Mouse (Mus musculus): Measurements from ENCODE around the gene Hdac10. TPM values are rescaled to one million over a fixed set of nuclear protein-coding genes. Genes with fewer than 3 reads are reported as not detected.

Gene Hdac10
- polyA plus RNA-seq, 1 experiment from 2014 or later, result 13.0 TPM

DNA sequence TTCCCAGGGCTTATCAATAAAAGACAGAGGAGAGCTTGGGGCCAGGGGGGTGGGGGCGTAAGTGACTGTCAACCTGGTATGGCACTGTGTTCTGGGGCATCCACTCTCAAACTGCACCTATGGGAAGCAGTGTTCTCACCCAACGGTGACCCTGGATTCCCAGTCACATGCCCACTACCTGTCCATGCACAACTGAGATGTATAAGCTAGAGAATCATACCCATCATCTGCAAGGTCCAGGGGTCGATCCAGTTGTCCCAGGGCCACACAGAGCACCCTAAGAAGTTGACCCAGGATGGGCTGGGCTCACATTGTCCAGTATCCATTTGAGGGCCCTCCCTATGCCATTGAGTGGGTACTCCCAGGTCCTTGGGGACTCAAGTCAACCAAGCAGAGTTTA, 4.2 kb downstream of the Hdac10 start:
- H3K9ac ChIP-seq (ENCODE audit: low read length), result no peak overlapping the region
- DNase-seq (ENCODE audit: low spot score), result no peak

DNA sequence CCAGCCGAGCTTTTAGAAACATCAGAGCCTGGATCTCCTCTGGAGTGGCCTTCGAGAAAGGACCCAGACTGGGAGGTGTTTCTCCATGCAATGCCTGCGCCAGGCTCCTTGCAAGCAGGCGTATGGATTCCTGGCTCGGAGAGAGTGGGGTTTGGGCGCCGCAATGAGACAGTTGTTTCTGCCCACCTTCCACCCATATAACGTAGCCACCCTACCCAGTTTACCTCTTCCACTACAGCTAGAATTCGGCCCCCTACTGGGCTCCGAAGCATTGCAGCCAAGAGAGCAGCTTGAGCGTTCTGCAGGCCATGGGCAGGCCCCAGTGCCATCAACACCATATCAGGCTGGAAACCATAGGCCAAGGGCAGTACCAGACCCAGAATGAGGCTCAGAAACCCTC, 4.9 kb downstream of the Hdac10 start:
- peak; percentile 57 for DNase-seq (ENCODE audit: low spot score)
- H3K4me1 ChIP-seq (ENCODE audit: control insufficient read depth, insufficient read depth, low read length), result peaks cover 35% of the 10 kb centered on the region
- ATAC-seq (ENCODE audit: insufficient read depth, low FRiP score, low TSS enrichment), result 0 out of 2 replicates have a peak, but pooled peaks have one; percentile 2

More for the DNA sequence above, 4.2 kb downstream of the Hdac10 start:
- H3K27ac ChIP-seq (ENCODE audit: low read depth, low read length), result no peak overlapping the region
- no peaks in the 10 kb centered on the region for H3K27me3 ChIP-seq (ENCODE audit: control insufficient read depth, insufficient read depth, low read length)
- ATAC-seq (ENCODE audit: insufficient read depth, low FRiP score, low TSS enrichment), result no peak
- no peak overlapping the region for H3K4me2 ChIP-seq (ENCODE audit: low read depth)
- H3K36me3 ChIP-seq (ENCODE audit: control insufficient read depth, insufficient read depth, low read length), result no peaks in the 10 kb centered on the region
- peaks cover 35% of the 10 kb centered on the region for H3K4me1 ChIP-seq (ENCODE audit: control insufficient read depth, insufficient read depth, low read length)
- H3K4me3 ChIP-seq (ENCODE audit: low read depth, low read length), result no peak overlapping the region
- H3K9me3 ChIP-seq (ENCODE audit: control insufficient read depth, low read length), result no peaks in the 10 kb centered on the region
- 95% methylated on average over 3 of the region's 3 CpGs for WGBS

DNA sequence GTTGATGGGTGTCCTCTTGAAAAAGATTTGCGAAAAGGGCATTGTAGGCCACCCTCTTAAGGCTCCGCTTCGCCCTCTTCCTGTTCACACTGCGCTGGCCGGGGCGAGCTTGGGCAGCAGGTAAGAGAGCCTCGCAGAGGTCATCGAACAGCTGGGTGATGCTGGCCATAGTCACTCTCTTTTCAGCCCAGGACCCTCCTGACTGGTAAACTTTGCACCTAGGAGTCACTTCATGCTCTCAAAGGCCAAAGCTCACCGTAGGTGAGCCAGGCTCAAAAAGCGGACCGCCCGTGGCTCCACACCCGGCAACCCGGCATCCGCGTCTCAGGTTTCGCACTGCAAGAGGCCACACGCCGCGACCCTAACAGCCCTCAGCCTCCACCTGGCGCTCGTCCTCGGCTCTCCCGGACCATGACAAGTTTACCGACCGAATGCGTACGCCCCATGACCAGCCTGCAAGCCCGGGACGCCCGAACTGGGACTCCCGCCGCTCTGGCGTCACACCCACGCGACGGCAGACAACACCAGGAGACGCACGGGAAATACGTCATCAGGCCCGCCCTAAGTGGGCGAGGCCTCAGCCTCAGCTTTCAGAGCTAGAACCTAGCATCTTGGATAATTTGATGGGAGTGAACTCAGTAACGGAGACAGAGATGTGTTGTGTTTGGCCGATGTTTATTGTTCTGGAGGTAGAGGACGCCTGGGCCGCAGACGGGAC, 5.7 kb downstream of the Hdac10 start, which contains the start of gene Tubgcp6:
Gene Tubgcp6, minus strand, starts transcription at position 464 of the 718 bp plus-strand sequence.
- H3K27ac ChIP-seq (ENCODE audit: low read depth, low read length), result peak within 1 kb of the TSS; percentile 28
- peak within 1 kb of the TSS; percentile 97 for H3K4me2 ChIP-seq (ENCODE audit: low read depth)
- peak within 1 kb of the TSS; percentile 86 for H3K4me3 ChIP-seq (ENCODE audit: low read depth, low read length)
- no peaks in the 10 kb centered on the region for H3K9me3 ChIP-seq (ENCODE audit: control insufficient read depth, low read length)
- H3K36me3 ChIP-seq (ENCODE audit: control insufficient read depth, insufficient read depth, low read length), result no peaks in the 10 kb centered on the region
- DNase-seq (ENCODE audit: low spot score) (peak; percentile 97), ATAC-seq (ENCODE audit: insufficient read depth, low FRiP score, low TSS enrichment) (peak; percentile 84)
- WGBS, result under 1% methylated on average over 46 of the region's 47 CpGs
- H3K9ac ChIP-seq (ENCODE audit: low read length), result peak within 1 kb of the TSS; percentile 75
- no peaks in the 10 kb centered on the region for H3K27me3 ChIP-seq (ENCODE audit: control insufficient read depth, insufficient read depth, low read length)
- H3K4me1 ChIP-seq (ENCODE audit: control insufficient read depth, insufficient read depth, low read length), result peaks cover 33% of the 10 kb centered on the region

More for the DNA sequence above, 4.9 kb downstream of the Hdac10 start:
- Histone ChIP-seq H3K4me3 (ENCODE audit: low read depth, low read length) (peak overlapping the region; percentile 86), H3K36me3 (ENCODE audit: control insufficient read depth, insufficient read depth, low read length) (no peaks in the 10 kb centered on the region), H3K9me3 (ENCODE audit: control insufficient read depth, low read length) (no peaks in the 10 kb centered on the region), H3K27me3 (ENCODE audit: control insufficient read depth, insufficient read depth, low read length) (no peaks in the 10 kb centered on the region), H3K27ac (ENCODE audit: low read depth, low read length) (peak overlapping the region; percentile 28), H3K4me2 (ENCODE audit: low read depth) (peak overlapping the region; percentile 97), H3K9ac (ENCODE audit: low read length) (peak overlapping the region; percentile 75)
- 28% methylated on average over 11 of the region's 11 CpGs for WGBS

DNA sequence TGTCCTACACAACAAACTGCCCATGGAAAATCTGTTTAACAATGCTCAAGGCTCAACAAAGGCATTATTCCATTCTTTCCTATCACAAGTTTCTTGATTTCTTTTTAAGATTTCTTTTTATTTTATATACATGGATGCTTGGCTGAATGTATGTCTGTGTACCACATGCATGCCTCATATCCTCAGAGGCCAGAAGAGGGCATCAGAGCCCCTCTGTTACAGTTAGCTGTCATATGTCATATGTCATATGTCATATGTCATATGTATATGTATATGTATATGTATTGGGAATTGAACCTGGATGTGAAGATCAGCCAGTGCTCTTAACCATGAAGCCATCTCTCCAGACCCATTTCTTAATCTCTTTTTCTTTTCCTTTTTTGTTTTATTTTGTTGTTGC, 10.5 kb downstream of the Hdac10 start:
- no peaks in the 10 kb centered on the region for H3K9me3 ChIP-seq (ENCODE audit: control insufficient read depth, low read length)
- no peak for DNase-seq (ENCODE audit: low spot score)
- H3K4me2 ChIP-seq (ENCODE audit: low read depth), result no peak overlapping the region
- H3K27ac ChIP-seq (ENCODE audit: low read depth, low read length), result no peak overlapping the region
- H3K4me1 ChIP-seq (ENCODE audit: control insufficient read depth, insufficient read depth, low read length), result peaks cover 22% of the 10 kb centered on the region
- ATAC-seq (ENCODE audit: insufficient read depth, low FRiP score, low TSS enrichment), result no peak
- H3K27me3 ChIP-seq (ENCODE audit: control insufficient read depth, insufficient read depth, low read length), result no peaks in the 10 kb centered on the region
- no peak overlapping the region for H3K9ac ChIP-seq (ENCODE audit: low read length)
- no peaks in the 10 kb centered on the region; the same call in 1 of the 2 replicates for H3K36me3 ChIP-seq (ENCODE audit: control insufficient read depth, insufficient read depth, low read length)
- H3K4me3 ChIP-seq (ENCODE audit: low read depth, low read length), result no peak overlapping the region

DNA sequence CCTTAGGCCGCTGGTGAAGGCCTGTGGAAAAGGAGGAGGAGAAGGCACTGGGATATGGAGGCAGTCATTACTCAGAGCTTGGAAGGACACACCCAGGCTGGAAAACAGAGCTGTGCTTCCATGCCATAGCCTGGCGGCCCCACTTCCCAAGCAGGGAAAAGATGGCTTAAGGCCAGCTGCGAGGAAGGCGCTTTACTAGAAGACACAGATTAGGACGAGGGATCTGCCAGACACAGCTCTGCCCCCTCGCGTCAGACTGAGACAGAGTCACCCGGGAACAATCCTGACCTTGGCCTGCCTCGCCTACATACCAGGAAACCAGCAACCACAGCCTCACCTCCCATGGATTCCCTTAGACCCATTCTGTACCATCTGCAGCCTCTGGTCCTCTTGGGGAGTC, 18.4 kb downstream of the Hdac10 start:
- DNase-seq (ENCODE audit: low spot score) (no peak), ATAC-seq (ENCODE audit: insufficient read depth, low FRiP score, low TSS enrichment) (no peak)
- no peak overlapping the region for H3K4me2 ChIP-seq (ENCODE audit: low read depth)
- WGBS, result 88% methylated on average over 9 of the region's 9 CpGs
- H3K27me3 ChIP-seq (ENCODE audit: control insufficient read depth, insufficient read depth, low read length), result no peaks in the 10 kb centered on the region
- no peak overlapping the region for H3K9ac ChIP-seq (ENCODE audit: low read length)
- H3K4me3 ChIP-seq (ENCODE audit: low read depth, low read length), result no peak overlapping the region
- no peak overlapping the region for H3K27ac ChIP-seq (ENCODE audit: low read depth, low read length)
- H3K36me3 ChIP-seq (ENCODE audit: control insufficient read depth, insufficient read depth, low read length), result peaks cover 16% of the 10 kb centered on the region
- no peaks in the 10 kb centered on the region for H3K4me1 ChIP-seq (ENCODE audit: control insufficient read depth, insufficient read depth, low read length)
- no peaks in the 10 kb centered on the region for H3K9me3 ChIP-seq (ENCODE audit: control insufficient read depth, low read length)

DNA sequence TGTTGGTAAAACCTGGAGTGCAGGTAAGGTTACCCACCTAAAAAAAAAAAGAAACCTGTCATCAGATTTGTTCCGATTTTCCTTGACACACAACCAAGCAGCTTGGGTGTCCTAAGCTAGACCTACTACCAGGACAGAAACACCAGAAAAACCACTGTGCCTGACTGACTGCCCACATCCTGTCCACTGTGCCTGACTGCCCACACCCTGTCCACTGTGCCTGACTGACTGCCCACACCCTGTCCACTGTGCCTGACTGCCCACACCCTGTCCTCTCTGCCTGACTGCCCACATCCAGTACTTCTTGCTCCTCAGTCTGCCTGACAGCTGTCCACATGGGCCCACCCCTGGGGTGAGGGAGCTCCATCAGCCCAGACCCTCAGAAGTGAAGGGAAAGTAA, 21.5 kb downstream of the Hdac10 start:
- H3K9me3 ChIP-seq (ENCODE audit: control insufficient read depth, low read length), result no peaks in the 10 kb centered on the region
- H3K36me3 ChIP-seq (ENCODE audit: control insufficient read depth, insufficient read depth, low read length), result peaks cover 25% of the 10 kb centered on the region
- ATAC-seq (ENCODE audit: insufficient read depth, low FRiP score, low TSS enrichment) (no peak), DNase-seq (ENCODE audit: low spot score) (no peak)
- H3K4me2 ChIP-seq (ENCODE audit: low read depth), result no peak overlapping the region
- H3K4me3 ChIP-seq (ENCODE audit: low read depth, low read length), result no peak overlapping the region
- H3K9ac ChIP-seq (ENCODE audit: low read length), result no peak overlapping the region
- H3K27me3 ChIP-seq (ENCODE audit: control insufficient read depth, insufficient read depth, low read length), result no peaks in the 10 kb centered on the region
- 93% methylated on average over 1 of the region's 1 CpGs for WGBS
- H3K27ac ChIP-seq (ENCODE audit: low read depth, low read length), result no peak overlapping the region
- no peaks in the 10 kb centered on the region for H3K4me1 ChIP-seq (ENCODE audit: control insufficient read depth, insufficient read depth, low read length)

DNA sequence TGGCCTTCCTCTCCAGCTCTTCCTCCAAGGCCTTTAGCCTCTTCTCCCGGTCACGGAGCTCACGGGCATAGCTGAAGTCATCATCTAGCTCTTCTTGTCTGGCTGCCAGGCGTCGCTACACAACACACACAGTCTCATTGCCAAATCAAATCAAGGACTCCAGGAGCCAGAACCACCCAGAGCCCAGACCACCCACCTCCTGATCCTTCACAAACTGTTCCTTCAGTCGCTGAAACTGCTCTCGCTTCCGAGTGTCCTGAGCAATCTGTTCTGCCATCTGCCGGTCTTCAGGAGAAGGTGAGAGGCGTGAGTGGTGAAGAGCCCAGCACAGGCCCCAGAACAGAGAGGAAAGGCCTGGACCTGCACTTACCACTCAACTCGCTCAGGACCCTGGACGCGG, 22.4 kb downstream of the Hdac10 start:
- H3K27me3 ChIP-seq (ENCODE audit: control insufficient read depth, insufficient read depth, low read length), result no peaks in the 10 kb centered on the region
- DNase-seq (ENCODE audit: low spot score) (no peak), ATAC-seq (ENCODE audit: insufficient read depth, low FRiP score, low TSS enrichment) (no peak)
- no peak overlapping the region for H3K9ac ChIP-seq (ENCODE audit: low read length)
- H3K4me1 ChIP-seq (ENCODE audit: control insufficient read depth, insufficient read depth, low read length), result no peaks in the 10 kb centered on the region
- H3K4me2 ChIP-seq (ENCODE audit: low read depth), result no peak overlapping the region
- H3K4me3 ChIP-seq (ENCODE audit: low read depth, low read length), result no peak overlapping the region
- no peaks in the 10 kb centered on the region for H3K9me3 ChIP-seq (ENCODE audit: control insufficient read depth, low read length)
- no peak overlapping the region for H3K27ac ChIP-seq (ENCODE audit: low read depth, low read length)
- WGBS, result 91% methylated on average over 13 of the region's 13 CpGs
- peaks cover 32% of the 10 kb centered on the region for H3K36me3 ChIP-seq (ENCODE audit: control insufficient read depth, insufficient read depth, low read length)

DNA sequence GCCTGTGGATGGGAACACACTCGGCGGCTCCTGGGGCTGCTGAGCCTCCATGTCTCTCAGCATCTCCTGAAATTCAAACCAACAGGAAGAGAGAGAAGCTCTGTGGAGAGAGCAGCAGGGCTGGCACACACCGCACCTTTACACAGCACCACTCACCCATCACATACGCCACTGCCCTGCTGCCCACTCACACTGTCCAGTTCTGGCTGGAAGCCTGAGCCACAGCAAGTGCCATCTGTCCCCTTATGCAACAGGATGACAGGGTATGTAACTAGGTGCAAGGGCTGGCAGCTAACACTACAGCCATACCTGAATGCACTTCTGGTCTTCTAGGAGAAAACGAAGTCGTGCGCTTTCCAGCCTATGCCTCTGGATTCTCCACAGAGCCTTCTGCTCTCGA, 24.1 kb downstream of the Hdac10 start:
- WGBS, result 95% methylated on average over 8 of the region's 8 CpGs

DNA sequence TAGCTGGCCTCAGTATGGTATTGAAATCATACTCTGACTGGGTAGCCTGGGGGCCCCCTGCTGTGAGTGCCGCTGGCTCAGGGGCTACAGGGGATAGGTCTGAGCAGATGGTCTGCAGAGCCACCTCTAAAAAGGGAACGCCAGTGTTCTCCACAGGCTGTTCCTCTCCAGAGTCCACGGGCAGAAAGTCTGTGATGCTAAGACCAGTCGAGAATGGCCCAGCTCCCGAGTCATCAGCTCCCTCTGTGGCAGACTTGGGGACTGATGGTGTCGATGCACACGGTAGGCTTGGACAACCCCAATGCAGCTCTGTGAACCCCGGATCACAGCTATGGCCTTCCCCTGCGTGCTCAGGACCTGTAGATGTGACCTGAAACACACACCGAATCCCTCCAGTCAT, 24.6 kb downstream of the Hdac10 start:
- ATAC-seq (ENCODE audit: insufficient read depth, low FRiP score, low TSS enrichment) (no peak), DNase-seq (ENCODE audit: low spot score) (no peak)
- H3K4me1 ChIP-seq (ENCODE audit: control insufficient read depth, insufficient read depth, low read length), result no peaks in the 10 kb centered on the region
- no peaks in the 10 kb centered on the region for H3K9me3 ChIP-seq (ENCODE audit: control insufficient read depth, low read length)
- no peaks in the 10 kb centered on the region for H3K27me3 ChIP-seq (ENCODE audit: control insufficient read depth, insufficient read depth, low read length)
- H3K27ac ChIP-seq (ENCODE audit: low read depth, low read length), result no peak overlapping the region
- H3K36me3 ChIP-seq (ENCODE audit: control insufficient read depth, insufficient read depth, low read length), result peaks cover 36% of the 10 kb centered on the region
- no peak overlapping the region for H3K9ac ChIP-seq (ENCODE audit: low read length)
- H3K4me3 ChIP-seq (ENCODE audit: low read depth, low read length), result no peak overlapping the region
- WGBS, result 87% methylated on average over 10 of the region's 10 CpGs
- no peak overlapping the region for H3K4me2 ChIP-seq (ENCODE audit: low read depth)

More for the DNA sequence above, 24.1 kb downstream of the Hdac10 start:
- H3K4me1 ChIP-seq (ENCODE audit: control insufficient read depth, insufficient read depth, low read length), result no peaks in the 10 kb centered on the region
- H3K9ac ChIP-seq (ENCODE audit: low read length), result no peak overlapping the region
- no peak overlapping the region for H3K27ac ChIP-seq (ENCODE audit: low read depth, low read length)
- H3K4me2 ChIP-seq (ENCODE audit: low read depth), result no peak overlapping the region
- H3K9me3 ChIP-seq (ENCODE audit: control insufficient read depth, low read length), result no peaks in the 10 kb centered on the region
- H3K27me3 ChIP-seq (ENCODE audit: control insufficient read depth, insufficient read depth, low read length), result no peaks in the 10 kb centered on the region
- H3K36me3 ChIP-seq (ENCODE audit: control insufficient read depth, insufficient read depth, low read length), result peaks cover 34% of the 10 kb centered on the region
- ATAC-seq (ENCODE audit: insufficient read depth, low FRiP score, low TSS enrichment) (no peak), DNase-seq (ENCODE audit: low spot score) (no peak)
- no peak overlapping the region for H3K4me3 ChIP-seq (ENCODE audit: low read depth, low read length)

Measured in neural tube, embryonic 11.5 days (tissue).